Mouse (Mus musculus): ENCODE results near the gene Atp2a1. TPM values are rescaled to one million over a fixed set of nuclear protein-coding genes. Genes with fewer than 3 reads are reported as not detected.
A peak's percentile ranks its signal among the peaks of the same experiment; 100 is the strongest.

Atp2a1 gene
- total RNA-seq, 1 experiment from 2014 or later, result 0.41 TPM

- ATAC-seq (replicated peaks; ENCODE audit: low read depth, poor library complexity, severe bottlenecking), result peak; percentile 77
These were observed 6.3 kb downstream of the Atp2a1 start for GRCm38 (mm10) chr7:126456382-126457266.

GRCm38 (mm10) chr7:126455242-126455641, 7.7 kb downstream of the Atp2a1 start:
- ATAC-seq (replicated peaks; ENCODE audit: low read depth, poor library complexity, severe bottlenecking), result no peak

GRCm38 (mm10) chr7:126453861-126454260, 9.0 kb downstream of the Atp2a1 start:
- ATAC-seq (replicated peaks; ENCODE audit: low read depth, poor library complexity, severe bottlenecking), result no peak

- no peak for ATAC-seq (replicated peaks; ENCODE audit: low read depth, poor library complexity, severe bottlenecking)
These were observed 10.7 kb downstream of the Atp2a1 start for GRCm38 (mm10) chr7:126452244-126452643.

- ATAC-seq (replicated peaks; ENCODE audit: low read depth, poor library complexity, severe bottlenecking), result no peak
These were observed 12.3 kb downstream of the Atp2a1 start for GRCm38 (mm10) chr7:126450641-126451040.

GRCm38 (mm10) chr7:126449991-126450390, 12.9 kb downstream of the Atp2a1 start:
- no peak for ATAC-seq (replicated peaks; ENCODE audit: low read depth, poor library complexity, severe bottlenecking)

- ATAC-seq (replicated peaks; ENCODE audit: low read depth, poor library complexity, severe bottlenecking), result peak; percentile 78
These were observed 14.4 kb downstream of the Atp2a1 start for GRCm38 (mm10) chr7:126448481-126448880.

- ATAC-seq (replicated peaks; ENCODE audit: low read depth, poor library complexity, severe bottlenecking), result no peak
These were observed 16.7 kb downstream of the Atp2a1 start for GRCm38 (mm10) chr7:126446217-126446616.

- ATAC-seq (replicated peaks; ENCODE audit: low read depth, poor library complexity, severe bottlenecking), result no peak
These were observed 17.6 kb downstream of the Atp2a1 start for GRCm38 (mm10) chr7:126445104-126445815.

GRCm38 (mm10) chr7:126444536-126444935, 18.4 kb downstream of the Atp2a1 start:
- no peak for ATAC-seq (replicated peaks; ENCODE audit: low read depth, poor library complexity, severe bottlenecking)

- ATAC-seq (replicated peaks; ENCODE audit: low read depth, poor library complexity, severe bottlenecking), result no peak
These were observed 18.9 kb downstream of the Atp2a1 start for GRCm38 (mm10) chr7:126443997-126444396.

- no peak for ATAC-seq (replicated peaks; ENCODE audit: low read depth, poor library complexity, severe bottlenecking)
These were observed 22.8 kb downstream of the Atp2a1 start for GRCm38 (mm10) chr7:126440134-126440533.

GRCm38 (mm10) chr7:126436851-126437250, 26.1 kb downstream of the Atp2a1 start:
- ATAC-seq (replicated peaks; ENCODE audit: low read depth, poor library complexity, severe bottlenecking), result peak; percentile 96

GRCm38 (mm10) chr7:126435801-126436200, 27.1 kb downstream of the Atp2a1 start:
- ATAC-seq (replicated peaks; ENCODE audit: low read depth, poor library complexity, severe bottlenecking), result no peak

- ATAC-seq (replicated peaks; ENCODE audit: low read depth, poor library complexity, severe bottlenecking), result no peak
These were observed 28.2 kb downstream of the Atp2a1 start for GRCm38 (mm10) chr7:126434726-126435125.

GRCm38 (mm10) chr7:126430167-126430566, 32.7 kb downstream of the Atp2a1 start:
- no peak for ATAC-seq (replicated peaks; ENCODE audit: low read depth, poor library complexity, severe bottlenecking)

- no peak for ATAC-seq (replicated peaks; ENCODE audit: low read depth, poor library complexity, severe bottlenecking)
These were observed 33.4 kb downstream of the Atp2a1 start for GRCm38 (mm10) chr7:126429503-126429898.

GRCm38 (mm10) chr7:126428631-126429502, 34.0 kb downstream of the Atp2a1 start, which contains the start of gene Rabep2:
TSS of gene Rabep2 (plus strand) at chr7:126428759.
- peak; percentile 74 for ATAC-seq (replicated peaks; ENCODE audit: low read depth, poor library complexity, severe bottlenecking)

- ATAC-seq (replicated peaks; ENCODE audit: low read depth, poor library complexity, severe bottlenecking), result peak; percentile 39
These were observed 34.8 kb downstream of the Atp2a1 start for GRCm38 (mm10) chr7:126428154-126428553.

- no peak for ATAC-seq (replicated peaks; ENCODE audit: low read depth, poor library complexity, severe bottlenecking)
These were observed 35.5 kb downstream of the Atp2a1 start for GRCm38 (mm10) chr7:126427323-126427860.

Data from common myeloid progenitor, adult 5-6 weeks (primary cell).